Mouse (Mus musculus) liver, adult 2 months (tissue): Measurements from ENCODE around the gene Creb3l1.

Source experiments
- CTCF ChIP-seq: fragments of 200-500 bp; IDR thresholded peaks from 2 replicates; pipeline ENCODE4 v1.5.1; 2011; ENCODE audit warnings: low read depth, low read length, control low read depth
- POLR2A ChIP-seq: fragments of 200-500 bp; IDR thresholded peaks from 2 replicates; pipeline ENCODE4 v1.6.1; 2011; ENCODE audit warnings: low read length, control low read depth; ENCODE audit not compliant: insufficient read depth; ENCODE audit errors: extremely low read depth

DNA sequence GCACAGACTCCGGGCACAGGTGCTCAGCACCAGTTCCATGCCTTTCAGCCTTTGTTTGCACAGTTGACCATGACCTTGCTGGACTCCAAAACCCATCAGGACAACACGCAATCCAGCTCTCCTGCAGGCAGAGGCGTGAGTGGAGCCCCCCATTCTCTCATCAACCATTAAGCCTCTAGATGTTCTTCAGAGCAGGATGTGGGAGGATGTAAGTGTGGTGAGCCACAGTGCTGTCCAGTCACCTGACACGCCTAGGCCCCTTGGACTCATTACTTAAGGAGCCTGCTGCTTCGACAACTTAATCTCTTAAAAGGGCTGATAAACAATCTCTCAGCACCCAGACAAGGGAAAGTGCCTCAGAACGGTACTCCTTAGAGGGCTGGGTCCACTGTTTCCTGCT is 1.7 kb upstream of the Creb3l1 start:
- TF ChIP-seq POLR2A: no peak
- no peak for TF ChIP-seq CTCF
